Mouse (Mus musculus): Measurements from ENCODE around the gene Golm1. TPM values are rescaled to one million over a fixed set of nuclear protein-coding genes. Genes with fewer than 3 reads are reported as not detected.
A peak's percentile ranks its signal among the peaks of the same experiment; 100 is the strongest.

The Golm1 gene
- polyA plus RNA-seq, 1 experiment, result 27.6 TPM

DNA sequence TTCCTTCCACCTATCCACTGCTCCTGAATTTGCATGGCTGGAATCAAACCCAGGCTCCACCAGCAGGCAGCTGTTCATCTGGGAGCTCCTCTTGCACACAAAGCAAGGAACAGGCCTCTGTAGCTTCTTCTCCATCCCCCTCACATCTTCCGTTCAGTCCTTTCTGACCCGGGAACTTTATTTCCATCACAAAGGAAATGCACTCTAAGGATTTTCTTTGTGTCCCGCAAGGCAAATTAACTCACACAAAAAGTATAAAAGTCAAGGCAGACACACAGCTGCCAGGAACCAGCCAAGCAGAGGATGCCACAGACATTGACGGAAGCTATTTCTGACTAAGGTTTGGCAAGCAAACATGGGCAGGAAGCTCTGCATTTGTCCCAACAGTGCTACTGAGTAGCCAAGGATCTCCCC is 18.6 kb downstream of the Golm1 start:
- TF ChIP-seq GATA1 (IDR thresholded peaks at IDR 0.05; ENCODE audit: low read length), result no peak

- TF ChIP-seq GATA1 (IDR thresholded peaks at IDR 0.05; ENCODE audit: low read length), result no peak
These were observed 19.2 kb downstream of the Golm1 start for GRCm38 (mm10) chr13:59656316-59656832.

- TF ChIP-seq GATA1 (IDR thresholded peaks at IDR 0.05; ENCODE audit: low read length), result no peak
These were observed 19.8 kb downstream of the Golm1 start for GRCm38 (mm10) chr13:59655718-59656315.

- no peak for TF ChIP-seq GATA1 (IDR thresholded peaks at IDR 0.05; ENCODE audit: low read length)
These were observed 21.1 kb downstream of the Golm1 start for GRCm38 (mm10) chr13:59654465-59654864.

GRCm38 (mm10) chr13:59653136-59653535 is 22.5 kb downstream of the Golm1 start:
- no peak for TF ChIP-seq GATA1 (IDR thresholded peaks at IDR 0.05; ENCODE audit: low read length)

DNA sequence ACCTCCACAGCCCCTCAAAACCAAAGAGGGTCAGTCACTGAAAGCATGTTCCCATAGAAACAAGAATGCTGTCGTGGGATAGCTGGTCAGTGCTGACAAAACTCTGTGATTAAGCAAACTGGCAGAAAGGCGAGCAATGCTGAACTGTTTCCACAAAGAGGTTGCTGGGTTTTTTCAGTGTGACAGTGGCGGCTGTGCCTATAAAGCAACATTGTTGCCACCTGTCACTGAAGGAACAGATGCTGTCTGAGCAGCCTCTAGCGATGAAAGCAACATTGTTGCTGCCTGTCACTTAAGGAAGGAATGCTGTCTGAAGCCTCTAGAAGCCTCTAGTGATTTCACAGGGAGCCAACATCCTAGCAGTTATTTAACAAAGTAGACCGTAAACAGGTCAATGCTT is 23.0 kb downstream of the Golm1 start:
- TF ChIP-seq GATA1 (IDR thresholded peaks at IDR 0.05; ENCODE audit: low read length), result no peak

DNA sequence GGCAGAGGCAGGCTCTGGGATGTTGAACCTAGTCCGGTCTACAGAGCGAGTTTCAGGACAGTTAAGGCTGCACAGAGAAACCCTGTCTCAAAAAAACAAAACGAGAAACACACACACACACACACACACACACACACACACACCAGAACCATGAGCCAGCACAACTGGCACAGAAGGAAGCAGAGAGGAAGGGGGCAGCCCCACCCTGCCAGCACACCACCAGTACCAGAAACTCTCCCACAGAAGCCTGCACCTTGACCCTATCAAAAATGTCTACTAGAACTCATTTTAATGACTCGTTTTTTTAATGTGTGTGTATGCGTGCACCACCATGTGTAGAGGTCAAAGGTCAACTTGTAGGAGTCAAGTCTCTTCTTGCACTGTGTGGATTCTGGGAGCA is 25.8 kb downstream of the Golm1 start:
- no peak for TF ChIP-seq GATA1 (IDR thresholded peaks at IDR 0.05; ENCODE audit: low read length)

- no peak for TF ChIP-seq GATA1 (IDR thresholded peaks at IDR 0.05; ENCODE audit: low read length)
These were observed 27.0 kb downstream of the Golm1 start for GRCm38 (mm10) chr13:59648598-59648997.

- no peak for TF ChIP-seq GATA1 (IDR thresholded peaks at IDR 0.05; ENCODE audit: low read length)
These were observed 28.1 kb downstream of the Golm1 start for GRCm38 (mm10) chr13:59647484-59647883.

DNA sequence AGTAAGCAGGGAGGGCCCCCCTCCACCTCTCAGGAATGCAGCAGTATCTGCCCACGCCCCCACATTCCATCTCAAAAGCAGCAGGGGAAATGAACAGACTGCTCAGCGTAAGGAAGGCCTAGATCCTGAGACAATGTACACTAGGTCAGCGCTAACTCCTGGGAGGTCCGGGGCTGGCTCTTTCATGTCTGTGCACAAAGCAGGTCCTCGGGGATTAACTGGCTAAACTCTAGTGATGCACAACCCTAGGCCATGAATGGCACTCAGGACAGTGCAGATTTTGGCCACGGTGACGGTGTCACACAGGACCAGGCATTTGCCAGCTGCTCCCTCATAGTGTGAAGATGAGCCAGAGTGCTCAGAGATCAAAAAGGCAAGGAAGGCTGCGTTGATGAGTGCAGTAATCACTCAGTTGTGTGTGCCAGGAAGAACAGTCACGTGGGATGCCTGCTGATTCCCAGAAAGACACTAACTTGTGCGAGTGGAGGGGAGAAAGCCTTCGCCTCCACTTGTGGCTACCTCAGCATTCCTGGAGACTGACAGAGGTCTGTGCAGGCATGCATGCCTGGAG is 28.9 kb downstream of the Golm1 start:
- no peak for TF ChIP-seq GATA1 (IDR thresholded peaks at IDR 0.05; ENCODE audit: low read length)

DNA sequence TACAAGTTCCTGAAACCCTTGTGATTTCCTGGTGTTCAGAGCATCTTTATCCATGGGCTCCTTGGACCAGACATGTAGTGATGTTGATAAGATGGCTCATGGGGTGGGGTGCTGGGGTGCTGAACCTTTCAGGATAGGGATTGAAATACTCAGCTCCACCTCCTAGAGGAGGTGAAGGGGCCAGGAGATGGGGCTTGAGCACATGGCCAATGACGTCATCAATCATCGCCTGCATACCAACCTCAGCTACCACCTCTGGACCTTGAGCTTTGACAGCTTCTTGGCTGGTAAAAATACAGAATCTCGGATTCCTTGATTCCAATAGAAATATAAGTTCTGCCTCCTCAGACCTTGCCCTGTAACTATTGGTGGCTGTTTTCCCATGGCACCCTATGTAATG is 30.1 kb downstream of the Golm1 start:
- TF ChIP-seq GATA1 (IDR thresholded peaks at IDR 0.05; ENCODE audit: low read length), result no peak

DNA sequence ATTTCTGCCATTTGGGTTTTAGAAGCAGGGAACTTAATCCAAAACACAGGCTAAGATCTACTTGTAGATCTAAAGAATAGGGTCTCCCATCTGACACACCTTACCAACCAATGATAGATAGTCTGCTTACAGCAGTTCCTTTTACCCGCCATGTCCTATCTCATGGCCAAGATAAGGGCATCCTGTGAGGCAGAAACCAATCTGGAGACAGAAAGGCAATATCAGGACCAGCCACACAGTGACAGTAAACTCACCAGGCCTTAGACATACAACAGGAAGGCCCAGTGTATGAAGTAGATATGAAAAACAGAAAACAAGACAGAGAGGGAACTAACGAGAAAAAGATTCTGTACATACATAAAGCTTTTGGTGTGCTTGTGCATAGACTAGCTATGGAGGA is 32.8 kb downstream of the Golm1 start:
- TF ChIP-seq GATA1 (IDR thresholded peaks at IDR 0.05; ENCODE audit: low read length), result peak; percentile 97

- TF ChIP-seq GATA1 (IDR thresholded peaks at IDR 0.05; ENCODE audit: low read length), result no peak
These were observed 35.5 kb downstream of the Golm1 start for GRCm38 (mm10) chr13:59640178-59640440.

DNA sequence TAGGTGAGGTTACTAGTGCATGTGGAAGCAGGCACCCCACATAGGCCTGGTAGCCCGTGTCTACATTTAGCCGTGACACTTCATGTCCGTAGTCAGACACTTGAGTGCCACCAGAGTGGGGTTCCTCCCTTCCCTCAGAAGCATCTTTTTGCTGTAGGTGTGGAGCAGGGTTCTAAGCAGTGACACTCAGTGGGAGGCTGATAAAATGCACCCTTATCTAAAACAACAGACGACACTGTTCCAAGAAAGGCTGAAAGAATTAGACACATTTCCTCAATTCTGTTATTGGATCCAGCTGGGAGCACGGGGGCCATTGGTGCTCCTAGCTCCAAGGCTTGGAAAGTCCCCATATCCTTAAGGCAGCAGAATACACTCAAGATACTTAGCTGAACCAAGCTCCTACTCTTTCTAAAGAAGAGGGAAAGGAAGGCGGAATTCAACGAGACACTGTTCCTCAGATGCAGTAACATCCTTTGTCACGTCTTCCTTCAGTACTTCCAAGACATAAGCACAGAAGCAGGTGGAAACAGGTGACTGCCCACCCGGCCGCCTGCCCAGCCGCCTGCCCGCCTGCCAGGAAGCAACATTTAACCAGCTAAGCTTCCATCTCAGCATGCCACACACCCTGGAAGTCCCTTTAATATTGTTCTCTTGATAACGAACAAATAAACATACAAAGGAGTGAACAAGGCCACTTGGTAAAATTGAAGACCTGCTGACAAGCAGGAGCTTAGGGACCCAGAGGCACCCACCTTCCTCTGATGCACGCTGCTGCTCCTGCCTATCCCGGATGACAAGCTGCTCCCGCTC is 36.0 kb downstream of the Golm1 start:
- peak; percentile 15 for TF ChIP-seq GATA1 (IDR thresholded peaks at IDR 0.05; ENCODE audit: low read length)

DNA sequence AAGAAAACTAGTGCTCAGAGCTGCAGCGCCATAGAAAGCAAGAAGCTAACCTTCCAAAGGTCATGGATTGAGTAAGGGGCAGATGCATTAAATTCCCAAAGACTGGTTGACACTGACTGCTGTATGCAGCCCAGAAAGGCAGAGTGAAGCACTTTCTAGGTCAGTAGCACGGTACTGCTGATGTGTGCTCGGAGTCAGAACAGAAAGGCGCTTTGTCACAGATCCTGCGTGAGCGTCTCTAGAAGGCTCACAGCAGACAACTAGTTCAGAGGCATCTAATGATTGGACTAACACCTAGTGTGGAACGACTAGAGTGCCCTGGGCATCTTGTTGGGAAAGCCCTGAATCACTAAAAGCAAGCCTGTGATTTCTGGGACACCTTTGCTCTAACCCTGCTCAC is 37.8 kb downstream of the Golm1 start:
- no peak for TF ChIP-seq GATA1 (IDR thresholded peaks at IDR 0.05; ENCODE audit: low read length)

DNA sequence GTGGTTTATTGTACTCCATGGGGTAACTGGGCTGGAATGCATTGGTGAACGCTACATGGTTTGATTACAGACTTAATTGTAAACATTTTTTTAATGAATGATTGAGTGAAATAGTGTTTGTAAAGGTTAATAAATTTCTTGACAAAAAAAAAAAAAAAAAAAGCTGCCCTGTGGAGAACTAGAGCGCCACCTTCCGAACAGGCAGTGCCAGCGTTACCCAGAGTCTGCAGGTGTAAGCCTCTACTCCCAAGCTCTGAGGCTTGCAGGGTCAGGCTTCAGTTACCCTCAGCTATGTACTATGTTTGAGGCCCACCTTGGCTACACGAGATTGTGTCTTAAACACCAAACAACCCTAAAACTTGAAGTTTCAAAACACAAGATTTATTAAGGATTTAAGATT is 41.0 kb downstream of the Golm1 start:
- TF ChIP-seq GATA1 (IDR thresholded peaks at IDR 0.05; ENCODE audit: low read length), result no peak

- no peak for TF ChIP-seq GATA1 (IDR thresholded peaks at IDR 0.05; ENCODE audit: low read length)
These were observed 48.9 kb downstream of the Golm1 start for GRCm38 (mm10) chr13:59626739-59627138.

Measured in G1E-ER4 (cell line).